Mouse (Mus musculus) CD4-positive helper T cell, adult 2 months (primary cell): ENCODE data around the gene Zswim1.
"Not testable (repeated sequence)": the region's sequence is repeated elsewhere in the genome, so short reads cannot be mapped to it uniquely, and the experiment has no call there.

Source experiments
- DNase-seq: peaks from one replicate; pipeline ENCODE4 v3.0.0-alpha.2; 2012; ENCODE audit warnings: low read depth, missing footprints, low spot score

Gene Zswim1

DNA sequence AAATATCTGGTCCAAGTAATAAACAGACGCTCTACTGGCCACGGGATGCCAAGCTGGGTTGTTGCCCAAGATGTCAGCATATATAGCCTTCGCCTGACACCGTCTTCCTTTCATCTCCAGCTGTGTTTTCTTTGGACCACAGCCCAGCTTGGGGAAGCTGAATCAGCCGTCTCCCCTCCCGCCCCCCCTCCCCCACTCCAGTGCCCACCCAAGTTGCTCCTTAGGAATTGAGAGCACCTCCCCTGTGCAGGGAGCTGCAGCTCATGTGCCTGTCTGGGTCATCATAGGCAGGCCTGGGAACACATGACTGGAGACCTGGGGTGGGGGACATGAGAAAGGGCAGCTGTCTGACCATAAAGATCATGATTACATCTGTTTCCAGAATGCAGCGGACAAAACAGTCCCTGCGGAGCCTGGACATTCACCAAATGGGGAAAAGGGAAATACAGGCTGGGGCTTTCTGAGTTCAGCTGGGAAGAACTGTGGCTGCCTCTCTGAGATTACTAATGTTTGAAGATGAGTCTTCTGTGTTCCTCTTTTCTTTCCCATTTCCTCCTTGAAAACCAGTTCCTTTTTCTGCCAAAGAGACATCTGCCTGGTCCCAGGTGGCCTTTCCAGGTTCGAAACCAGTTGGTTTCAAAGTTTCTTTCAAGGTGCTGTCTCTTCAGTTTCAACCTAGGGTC, 39.8 kb downstream of the Zswim1 start:
- no peak for DNase-seq

DNA sequence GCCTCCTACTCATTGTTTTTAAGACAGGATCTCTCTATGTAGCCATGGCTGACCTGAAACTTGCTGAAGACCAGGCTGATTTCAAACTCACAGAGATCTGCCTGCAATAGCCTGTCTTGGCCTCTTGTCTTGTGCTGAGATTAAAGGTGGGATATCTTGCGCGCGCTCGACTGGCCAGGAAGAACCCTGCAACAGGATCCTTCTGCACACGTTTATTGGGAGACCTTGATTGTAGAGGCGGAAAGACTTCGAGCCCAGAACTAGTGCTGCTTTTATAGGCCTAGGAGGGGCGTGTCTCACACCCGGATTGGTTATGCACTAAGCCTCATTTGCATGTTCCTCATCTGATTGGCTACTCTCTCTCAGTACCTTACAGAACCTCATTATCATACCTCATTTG, 40.9 kb downstream of the Zswim1 start:
- DNase-seq: not testable (repeated sequence)

DNA sequence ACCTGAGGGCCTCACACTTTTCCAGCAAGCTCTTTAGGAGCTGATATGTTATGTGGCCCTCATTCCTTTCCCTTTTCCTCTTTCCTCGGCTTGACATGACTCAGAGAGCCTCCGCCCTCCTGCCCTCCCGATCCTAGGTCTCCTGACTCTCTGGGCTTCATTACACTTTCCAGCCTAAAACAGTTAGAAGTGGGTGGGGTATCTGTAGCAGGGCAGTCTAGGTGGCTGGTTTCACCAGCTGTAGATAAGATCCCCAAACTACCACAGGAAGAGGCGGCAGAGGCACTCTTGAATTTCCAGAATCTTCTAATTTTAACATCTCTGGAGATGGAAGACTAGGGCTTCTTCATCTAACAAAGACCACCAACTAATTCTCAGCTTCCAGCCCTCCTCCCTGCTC, 42.1 kb downstream of the Zswim1 start:
- peak; percentile 21 for DNase-seq

DNA sequence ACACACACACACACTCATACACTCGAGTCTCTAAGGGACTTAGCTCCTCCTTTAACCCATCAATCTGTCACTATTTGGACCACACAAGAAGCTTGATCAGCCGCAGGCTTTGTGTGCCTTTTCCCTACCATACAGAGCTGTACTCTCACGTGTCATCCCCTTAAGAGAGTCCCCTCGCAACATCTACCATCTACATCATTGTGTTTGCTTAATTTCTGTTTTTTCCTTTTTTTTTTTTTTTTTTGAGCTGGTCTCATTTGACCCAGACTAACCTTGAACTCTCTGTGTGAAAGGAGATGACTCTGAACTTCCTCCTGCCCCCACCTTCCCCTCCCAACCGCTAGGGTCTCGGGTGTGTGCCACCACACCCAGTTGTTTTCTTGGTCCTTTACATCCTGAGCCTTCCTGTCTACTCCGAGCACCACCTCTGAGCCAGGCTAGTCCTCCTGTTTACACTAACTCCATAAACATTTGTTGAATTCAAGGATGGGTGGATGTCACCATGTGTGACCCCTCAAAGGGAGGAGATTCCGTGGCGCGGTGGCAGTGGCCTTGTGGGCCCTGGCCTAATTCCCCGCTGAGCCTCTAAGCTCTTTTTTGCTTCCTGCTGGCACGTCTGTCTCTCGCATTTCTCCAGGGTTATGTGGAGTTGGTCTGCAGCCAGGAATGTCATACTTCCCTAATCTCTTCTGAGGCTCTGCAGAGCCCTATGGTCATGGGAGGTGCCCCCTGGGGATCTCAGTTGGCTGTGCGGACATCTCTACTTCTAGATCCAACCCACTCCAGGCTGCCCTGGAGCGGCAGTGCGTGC, 44.5 kb downstream of the Zswim1 start:
- DNase-seq: peak; percentile 73

DNA sequence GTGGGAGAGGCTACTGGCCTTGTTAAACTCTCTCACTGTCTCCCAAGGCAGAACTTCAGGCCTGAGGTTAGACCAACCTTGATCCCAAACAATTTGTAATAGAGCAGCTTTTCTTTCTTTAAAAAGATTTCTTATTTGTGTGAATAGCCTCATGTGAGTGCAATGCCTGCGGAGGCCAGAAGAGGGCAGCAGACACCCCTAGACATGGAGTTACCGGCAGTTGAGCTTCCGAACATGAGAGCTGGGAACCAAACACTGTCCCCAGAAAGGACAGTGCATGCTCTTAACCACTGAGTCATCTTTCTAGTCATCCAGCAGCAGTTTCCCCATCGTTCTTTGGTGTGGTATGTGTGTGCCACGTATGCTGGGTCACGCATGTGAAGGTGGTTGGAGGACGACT, 45.1 kb downstream of the Zswim1 start:
- peak; percentile 32 for DNase-seq

DNA sequence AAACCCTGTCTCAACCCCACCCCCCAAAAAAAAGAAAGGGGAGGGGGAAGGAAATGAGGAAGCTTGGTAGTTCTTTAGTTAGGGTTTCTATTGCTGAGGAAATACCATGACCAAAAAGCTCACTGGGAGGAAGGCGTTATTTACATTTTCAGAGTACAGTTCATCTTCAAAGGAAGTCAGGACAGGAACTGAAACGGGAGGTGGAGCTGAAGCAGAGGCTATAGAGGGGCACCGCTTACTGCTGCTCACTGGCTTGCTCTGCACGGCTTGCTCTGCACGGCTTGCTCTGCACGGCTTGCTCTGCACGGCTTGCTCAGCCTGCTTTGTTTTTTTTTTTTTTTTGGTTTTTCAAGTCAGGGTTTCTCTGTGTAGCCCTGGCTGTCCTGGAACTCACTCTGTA, 46.0 kb downstream of the Zswim1 start:
- DNase-seq: peak; percentile 72

DNA sequence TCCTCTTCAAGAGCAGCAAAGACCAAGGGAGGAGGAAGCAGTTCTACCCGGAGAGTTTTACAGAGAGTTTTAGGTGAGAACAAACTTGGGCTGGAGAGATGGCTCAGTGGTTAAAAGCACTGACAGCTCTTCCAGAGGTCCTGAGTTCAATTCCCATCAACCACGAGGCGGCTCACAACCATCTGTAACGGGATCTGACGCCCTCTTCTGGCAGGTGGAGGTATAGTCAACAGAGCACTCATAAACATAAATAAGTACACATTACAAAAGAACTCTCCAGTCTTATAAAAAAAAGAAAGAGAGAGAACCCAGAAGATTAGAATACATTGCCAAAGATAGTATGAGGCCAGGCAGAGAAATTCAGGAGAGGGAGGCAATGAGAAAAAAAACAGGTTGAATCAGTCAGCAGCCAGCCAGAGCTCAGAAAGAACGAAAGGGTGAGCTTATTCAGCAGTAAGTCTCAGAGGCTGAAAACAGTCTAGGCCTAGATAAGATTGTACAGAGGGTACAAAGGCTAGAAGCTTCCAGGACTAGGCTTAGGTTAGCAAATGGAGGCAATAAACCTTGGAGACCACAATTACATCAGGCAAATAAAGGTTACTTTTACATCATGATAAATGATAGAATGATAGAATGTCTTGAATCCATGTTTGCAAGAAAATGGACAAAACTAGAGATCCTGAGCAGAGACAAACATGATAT, 49.3 kb downstream of the Zswim1 start:
- DNase-seq: no peak

DNA sequence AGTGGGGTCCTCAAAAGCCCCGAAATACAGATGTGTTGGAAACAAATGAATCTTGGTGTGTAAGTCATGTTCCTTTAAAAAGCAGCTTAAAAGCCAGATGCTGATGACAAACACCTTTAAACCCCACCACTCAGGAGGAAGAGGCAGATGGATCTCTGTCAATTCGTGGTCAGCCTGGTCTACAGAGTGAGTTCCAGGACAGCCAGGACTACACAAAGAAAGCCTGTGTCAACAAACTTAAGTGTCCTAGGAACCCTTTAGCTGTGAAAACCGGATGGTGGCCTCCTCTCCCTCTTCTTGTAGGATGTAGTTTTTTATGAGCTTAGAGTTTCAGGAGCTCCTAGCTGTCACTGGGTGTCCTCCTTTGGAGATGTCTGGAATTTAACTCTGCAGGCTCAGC, 51.1 kb downstream of the Zswim1 start:
- no peak for DNase-seq

DNA sequence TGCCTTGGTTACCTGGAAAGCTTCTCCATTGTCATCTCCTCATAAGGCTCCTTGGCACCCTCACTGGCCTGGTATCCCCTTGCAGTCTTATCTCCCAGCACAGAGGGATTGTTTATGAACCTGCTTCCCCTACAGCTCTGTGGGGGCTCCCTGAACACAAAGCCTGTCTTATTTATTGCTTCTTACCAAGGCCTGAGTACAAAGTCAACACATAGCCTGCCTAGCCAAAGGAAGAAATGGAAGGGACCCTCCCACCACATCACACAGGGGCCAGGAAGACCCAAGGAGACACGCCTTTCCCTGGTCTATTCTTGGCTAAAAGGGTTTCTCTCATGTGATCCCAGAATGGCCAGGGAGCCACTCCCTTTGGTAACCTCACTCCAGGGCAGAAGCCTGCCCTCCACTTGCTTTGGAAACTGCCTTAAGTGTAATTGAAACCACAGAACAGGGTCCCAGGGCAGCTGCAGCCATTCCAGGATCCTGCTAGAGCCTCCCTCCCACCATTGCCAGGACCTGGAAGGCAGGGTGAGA, 51.8 kb downstream of the Zswim1 start:
- no peak for DNase-seq

DNA sequence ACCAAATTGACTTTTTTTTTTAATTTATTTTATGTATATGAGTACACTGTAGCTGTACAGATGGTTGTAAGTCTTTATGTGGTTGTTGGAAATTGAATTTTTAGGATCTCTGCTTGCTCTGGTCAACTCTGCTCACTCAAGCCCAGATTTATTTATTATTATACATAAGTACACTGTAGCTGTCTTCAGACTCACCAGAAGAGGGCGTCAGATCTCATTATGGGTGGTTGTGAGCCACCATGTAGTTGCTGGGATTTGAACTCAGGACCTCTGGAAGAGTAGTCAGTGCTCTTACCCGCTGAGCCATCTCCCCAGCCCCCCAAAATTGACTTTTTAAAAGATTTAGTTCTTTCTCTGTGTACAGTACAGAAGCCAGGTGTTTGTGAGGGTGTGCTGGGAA, 53.2 kb downstream of the Zswim1 start:
- not testable (repeated sequence) for DNase-seq
